Mouse (Mus musculus): ENCODE results near the gene Caprin2. TPM values are rescaled to one million over a fixed set of nuclear protein-coding genes. Genes with fewer than 3 reads are reported as not detected.

Gene Caprin2
- polyA plus RNA-seq, 1 experiment from 2014 or later = 5.7 TPM

Other genes starting within 250 kb of the Caprin2 start
- 6.5 and 7.3 TPM in 2 replicates for gene Ipo8, start 64.8 kb downstream of the Caprin2 start, polyA plus RNA-seq (2015; fragmentation: Nextera tagmentation; extraction: Ambion mirVana)
- gene Sinhcaf, start 50.2 kb upstream of the Caprin2 start, polyA plus RNA-seq (2015; fragmentation: Nextera tagmentation; extraction: Ambion mirVana) = 14.5 and 15.9 TPM in 2 replicates
- gene Dennd5b, start 205.4 kb upstream of the Caprin2 start, polyA plus RNA-seq (2015; fragmentation: Nextera tagmentation; extraction: Ambion mirVana) = 3.8 and 4.2 TPM in 2 replicates
- gene Gm10203, start 233.9 kb upstream of the Caprin2 start, polyA plus RNA-seq (2015; fragmentation: Nextera tagmentation; extraction: Ambion mirVana) = not detected in 2 replicates
- gene Etfbkmt, start 243.6 kb upstream of the Caprin2 start, polyA plus RNA-seq (2015; fragmentation: Nextera tagmentation; extraction: Ambion mirVana) = 11.4 and 12.3 TPM in 2 replicates

Data from liver, embryonic 15.5 days (tissue).